Mouse (Mus musculus): ENCODE measurements around the gene Drd4. TPM values are rescaled to one million over a fixed set of nuclear protein-coding genes. Genes with fewer than 3 reads are reported as not detected.

The Drd4 gene
- polyA plus RNA-seq (2012; rRNA removed; ENCODE audit: low replicate concordance), result 0.06 TPM in 1 of 2 replicates, not detected in the other

DNA sequence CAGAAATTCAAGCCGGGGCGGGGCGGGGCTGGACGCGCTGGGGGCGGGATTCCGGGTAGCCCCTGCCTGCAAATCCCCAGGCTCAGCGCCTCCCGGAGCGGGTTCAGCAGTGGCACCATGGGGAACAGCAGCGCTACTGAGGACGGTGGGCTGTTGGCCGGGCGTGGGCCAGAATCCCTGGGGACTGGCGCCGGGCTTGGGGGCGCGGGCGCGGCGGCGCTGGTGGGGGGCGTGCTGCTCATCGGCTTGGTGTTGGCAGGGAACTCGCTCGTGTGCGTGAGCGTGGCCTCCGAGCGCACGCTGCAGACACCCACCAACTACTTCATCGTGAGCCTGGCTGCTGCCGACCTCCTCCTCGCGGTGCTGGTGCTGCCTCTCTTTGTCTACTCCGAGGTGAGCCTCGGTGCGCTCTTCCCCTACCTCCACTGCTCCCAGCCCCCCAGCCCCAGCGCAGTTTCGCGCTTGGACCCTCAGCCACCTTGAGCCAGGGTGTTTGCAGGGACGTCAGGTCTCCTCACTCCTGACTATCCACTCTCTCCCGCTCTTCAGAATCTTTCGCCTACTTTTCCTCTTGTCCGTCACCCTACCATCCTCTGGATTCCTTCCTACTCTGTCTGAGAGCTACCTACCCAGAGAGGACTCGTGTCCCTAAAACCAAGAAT, at the start of gene Drd4:
Gene Drd4, plus strand, starts transcription at position 86 of the 662 bp plus-strand sequence.

GRCm38 (mm10) chr7:141265739-141266561, 25.9 kb upstream of the Drd4 start, which contains the start of gene Irf7:
Irf7 (minus strand) TSS chr7:141266481.

DNA sequence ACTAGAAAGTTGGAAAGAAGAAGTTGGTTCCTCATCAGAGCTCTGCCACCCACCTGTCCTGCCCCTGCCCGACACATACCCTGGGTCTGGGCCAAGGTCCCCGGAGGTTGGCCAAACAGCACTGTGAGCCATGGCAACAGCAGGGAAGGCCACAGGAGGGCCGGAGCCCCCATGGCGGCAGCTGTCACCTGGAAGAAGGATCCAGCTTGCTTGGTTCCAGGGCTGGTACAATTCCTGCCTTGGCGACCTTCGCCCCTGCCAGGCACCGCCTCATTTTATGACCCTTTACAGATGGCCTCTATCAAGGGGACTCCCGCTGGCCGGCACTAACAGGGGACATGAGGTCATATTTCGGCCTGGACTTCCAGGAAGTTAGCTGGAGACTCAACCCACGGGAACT, 15.3 kb upstream of the Drd4 start, which contains the start of gene Cdhr5:
Gene Cdhr5, minus strand, starts transcription at position 241 of the 400 bp plus-strand sequence.

GRCm38 (mm10) chr7:141278766-141279590, 12.8 kb upstream of the Drd4 start, which contains the start of gene Sct:
Sct (minus strand) TSS chr7:141279133.

GRCm38 (mm10) chr7:141327469-141328372, 35.9 kb downstream of the Drd4 start, which contains the start of the genes Deaf1 and Tmem80:
Deaf1 (minus strand) TSS chr7:141327690.
Tmem80 (plus strand) TSS chr7:141327739.

DNA sequence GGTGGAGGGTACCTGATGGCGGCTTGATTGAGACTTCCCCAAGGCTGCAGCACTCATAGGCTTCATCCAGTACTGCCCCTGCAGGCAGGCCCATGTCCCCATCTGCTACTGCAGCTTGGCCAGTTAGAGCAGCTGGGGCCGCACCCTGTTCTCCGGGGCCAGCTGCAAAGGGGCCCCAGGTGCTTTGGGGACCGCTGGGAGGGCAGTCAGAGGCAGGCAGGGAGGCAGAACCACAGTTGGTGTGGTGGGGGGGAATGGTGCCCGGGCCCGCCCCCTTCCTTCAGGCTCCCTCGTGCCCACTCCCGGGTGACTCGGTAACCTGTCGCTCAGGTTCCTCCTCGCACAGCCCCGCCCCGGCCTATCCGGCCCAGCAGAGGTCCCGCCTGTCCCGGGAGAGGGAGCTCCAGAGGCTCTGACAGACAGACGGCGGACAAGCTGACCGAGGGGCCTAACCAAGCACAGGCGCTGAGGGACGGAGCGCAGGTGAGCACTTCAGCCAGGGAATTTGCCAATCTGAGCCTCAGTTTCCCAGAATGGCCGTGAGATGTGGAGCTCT, 46.8 kb downstream of the Drd4 start, which contains the start of gene Eps8l2:
Gene Eps8l2, plus strand, starts transcription at position 305 of the 556 bp plus-strand sequence.

Other genes with a start within 250 kb of the Drd4 start
- 1.0 and 2.5 TPM in 2 replicates for gene B4galnt4, start 230.9 kb upstream of the Drd4 start, polyA plus RNA-seq (2012; rRNA removed; ENCODE audit: low replicate concordance)
- gene Pkp3, start 213.8 kb upstream of the Drd4 start, polyA plus RNA-seq (2012; rRNA removed; ENCODE audit: low replicate concordance), result 30.8 and 48.9 TPM in 2 replicates
- gene Sigirr, start 191.4 kb upstream of the Drd4 start, polyA plus RNA-seq (2012; rRNA removed; ENCODE audit: low replicate concordance), result 30.1 and 44.1 TPM in 2 replicates
- gene Ano9, start 174.2 kb upstream of the Drd4 start, polyA plus RNA-seq (2012; rRNA removed; ENCODE audit: low replicate concordance), result 5.8 and 21.4 TPM in 2 replicates
- gene Ptdss2, start 169.6 kb upstream of the Drd4 start, polyA plus RNA-seq (2012; rRNA removed; ENCODE audit: low replicate concordance), result 33.0 and 42.5 TPM in 2 replicates
- 122 and 142 TPM in 2 replicates for gene Rnh1, start 119.1 kb upstream of the Drd4 start, polyA plus RNA-seq (2012; rRNA removed; ENCODE audit: low replicate concordance)
- gene Hras, start 98.0 kb upstream of the Drd4 start, polyA plus RNA-seq (2012; rRNA removed; ENCODE audit: low replicate concordance), result 52.0 and 63.9 TPM in 2 replicates
- 7.7 and 9.8 TPM in 2 replicates for gene Lrrc56, start 97.8 kb upstream of the Drd4 start, polyA plus RNA-seq (2012; rRNA removed; ENCODE audit: low replicate concordance)
- 4.3 and 5.2 TPM in 2 replicates for gene Lmntd2, start 77.9 kb upstream of the Drd4 start, polyA plus RNA-seq (2012; rRNA removed; ENCODE audit: low replicate concordance)
- gene Rassf7, start 76.1 kb upstream of the Drd4 start, polyA plus RNA-seq (2012; rRNA removed; ENCODE audit: low replicate concordance), result 20.0 and 26.7 TPM in 2 replicates
- 14.1 and 24.6 TPM in 2 replicates for gene Phrf1, start 63.2 kb upstream of the Drd4 start, polyA plus RNA-seq (2012; rRNA removed; ENCODE audit: low replicate concordance)
- 98.3 and 195 TPM in 2 replicates for gene Irf7, start 25.5 kb upstream of the Drd4 start, polyA plus RNA-seq (2012; rRNA removed; ENCODE audit: low replicate concordance)
- 0.17 and 0.99 TPM in 2 replicates for gene Cdhr5, start 15.2 kb upstream of the Drd4 start, polyA plus RNA-seq (2012; rRNA removed; ENCODE audit: low replicate concordance)
- gene Sct, start 12.9 kb upstream of the Drd4 start, polyA plus RNA-seq (2012; rRNA removed; ENCODE audit: low replicate concordance), result 0.83 and 3.3 TPM in 2 replicates
- gene Deaf1, start 35.7 kb downstream of the Drd4 start, polyA plus RNA-seq (2012; rRNA removed; ENCODE audit: low replicate concordance), result 19.0 and 23.7 TPM in 2 replicates
- 44.4 and 63.2 TPM in 2 replicates for gene Tmem80, start 35.7 kb downstream of the Drd4 start, polyA plus RNA-seq (2012; rRNA removed; ENCODE audit: low replicate concordance)
- gene Eps8l2, start 46.9 kb downstream of the Drd4 start, polyA plus RNA-seq (2012; rRNA removed; ENCODE audit: low replicate concordance), result 38.9 and 52.4 TPM in 2 replicates
- gene Taldo1, start 100.2 kb downstream of the Drd4 start, polyA plus RNA-seq (2012; rRNA removed; ENCODE audit: low replicate concordance), result 360 and 366 TPM in 2 replicates
- gene Gatd1, start 122.1 kb downstream of the Drd4 start, polyA plus RNA-seq (2012; rRNA removed; ENCODE audit: low replicate concordance), result 67.3 and 68.4 TPM in 2 replicates
- gene Cend1, start 137.5 kb downstream of the Drd4 start, polyA plus RNA-seq (2012; rRNA removed; ENCODE audit: low replicate concordance), result 0.35 and 0.57 TPM in 2 replicates
- gene Slc25a22, start 145.9 kb downstream of the Drd4 start, polyA plus RNA-seq (2012; rRNA removed; ENCODE audit: low replicate concordance), result 171 and 174 TPM in 2 replicates
- 13.3 and 19.4 TPM in 2 replicates for gene Pidd1, start 152.0 kb downstream of the Drd4 start, polyA plus RNA-seq (2012; rRNA removed; ENCODE audit: low replicate concordance)
- 451 and 651 TPM in 2 replicates for gene Rplp2, start 155.4 kb downstream of the Drd4 start, polyA plus RNA-seq (2012; rRNA removed; ENCODE audit: low replicate concordance)
- 2,420 and 2,700 TPM in 2 replicates for gene Pnpla2, start 163.2 kb downstream of the Drd4 start, polyA plus RNA-seq (2012; rRNA removed; ENCODE audit: low replicate concordance)
- gene Cracr2b, start 169.1 kb downstream of the Drd4 start, polyA plus RNA-seq (2012; rRNA removed; ENCODE audit: low replicate concordance), result 66.3 and 119 TPM in 2 replicates
- gene Cd151, start 175.4 kb downstream of the Drd4 start, polyA plus RNA-seq (2012; rRNA removed; ENCODE audit: low replicate concordance), result 588 and 591 TPM in 2 replicates
- gene Polr2l, start 183.1 kb downstream of the Drd4 start, polyA plus RNA-seq (2012; rRNA removed; ENCODE audit: low replicate concordance), result 48.6 and 51.6 TPM in 2 replicates
- gene Tspan4, start 183.2 kb downstream of the Drd4 start, polyA plus RNA-seq (2012; rRNA removed; ENCODE audit: low replicate concordance), result 166 and 173 TPM in 2 replicates
- gene Chid1, start 247.9 kb downstream of the Drd4 start, polyA plus RNA-seq (2012; rRNA removed; ENCODE audit: low replicate concordance), result 30.1 and 37.1 TPM in 2 replicates